Comparison of ENCODE assay signal across 29 mouse cellular contexts in the genomic region with DNA sequence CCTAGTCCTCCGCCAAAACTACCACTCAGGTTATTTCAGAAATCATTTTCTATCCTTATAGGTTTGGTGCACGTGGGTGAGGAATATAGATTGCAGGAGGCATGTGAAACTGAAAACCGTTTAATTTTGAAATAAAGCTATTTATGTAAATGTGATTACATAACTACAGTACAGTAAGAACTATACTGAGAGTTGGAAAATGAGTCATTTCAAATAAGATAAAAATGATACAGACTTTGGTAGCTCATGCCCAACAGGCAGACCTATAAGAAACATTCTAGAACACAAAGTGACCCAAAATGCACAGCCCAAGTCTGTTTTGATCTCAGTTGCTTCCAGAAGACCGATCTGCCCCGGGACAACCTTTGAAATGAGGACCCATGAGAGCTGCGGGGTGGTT.
DNase-seq lines count a peak whose midpoint lies in the region; ATAC-seq lines count a peak whose summit lies in the region.
"Had no signal": no experiment of that assay in that cellular context is flagged by ENCODE, and none has a peak within 500 bp of the region (broad histone marks: within the 10 kb centered on the region; RNA-seq: fewer than 3 reads in every experiment).

No protein-coding gene starts in this region.

- 0 out of 2 replicates have a peak overlapping the region, but pooled peaks have one; percentile 93 for H3K27ac ChIP-seq in embryonic facial prominence, embryonic 13.5 days
- no peak overlapping the region for H3K27ac ChIP-seq in embryonic facial prominence, embryonic 10.5 days (replicated peaks)
- no peak overlapping the region for H3K27ac ChIP-seq in hindbrain, embryonic 10.5 days
- H3K27ac ChIP-seq: heart, adult 2 months; hindbrain, embryonic 15.5 days; intestine, embryonic 15.5 days; limb, embryonic 13.5 days; liver, embryonic 12.5 days; macrophage had no signal

- 86% methylated on average over 6 of the region's 6 CpGs for WGBS in embryonic facial prominence, embryonic 13.5 days
- WGBS in embryonic facial prominence, embryonic 10.5 days, result 90% methylated on average over 6 of the region's 6 CpGs
- WGBS in hindbrain, embryonic 10.5 days, result 93% methylated on average over 6 of the region's 6 CpGs

- no peak overlapping the region for H3K9ac ChIP-seq in embryonic facial prominence, embryonic 13.5 days
- H3K9ac ChIP-seq: embryonic facial prominence, embryonic 15.5 days; heart, embryonic 12.5 days; hindbrain, embryonic 15.5 days; intestine, embryonic 15.5 days; limb, embryonic 13.5 days; liver, embryonic 12.5 days; liver, postnatal 0 days had no signal

- no peak overlapping the region for H3K4me3 ChIP-seq in embryonic facial prominence, embryonic 13.5 days
- no peak overlapping the region for H3K4me3 ChIP-seq in embryonic facial prominence, embryonic 10.5 days
- H3K4me3 ChIP-seq in hindbrain, embryonic 10.5 days, result no peak overlapping the region
- H3K4me3 ChIP-seq: embryonic facial prominence, embryonic 15.5 days; gastrocnemius, adult 2 months; heart, adult 2 months; heart, embryonic 12.5 days; hindbrain, embryonic 15.5 days; intestine, embryonic 15.5 days; limb, embryonic 13.5 days; liver, embryonic 12.5 days had no signal

- ATAC-seq in embryonic facial prominence, embryonic 13.5 days (ENCODE audit: insufficient number of reproducible peaks, insufficient read depth, low FRiP score, low TSS enrichment, low read depth), result no peak
- ATAC-seq in granulocyte monocyte progenitor cell, adult 5-6 weeks (replicated peaks; ENCODE audit: poor library complexity, severe bottlenecking), result peak; percentile 68
- ATAC-seq: forebrain, embryonic 14.5 days; liver, embryonic 12.5 days; liver, postnatal 0 days had no signal

- no peaks in the 10 kb centered on the region for H3K9me3 ChIP-seq in embryonic facial prominence, embryonic 13.5 days
- no peaks in the 10 kb centered on the region for H3K9me3 ChIP-seq in embryonic facial prominence, embryonic 10.5 days
- no peaks in the 10 kb centered on the region for H3K9me3 ChIP-seq in hindbrain, embryonic 10.5 days
- H3K9me3 ChIP-seq: embryonic facial prominence, embryonic 15.5 days; heart, embryonic 12.5 days; hindbrain, embryonic 15.5 days; intestine, embryonic 15.5 days; limb, embryonic 13.5 days; liver, embryonic 12.5 days had no signal

- peaks cover 21% of the 10 kb centered on the region; the same call in 1 of the 2 replicates for H3K36me3 ChIP-seq in embryonic facial prominence, embryonic 13.5 days
- H3K36me3 ChIP-seq in embryonic facial prominence, embryonic 10.5 days (replicated peaks), result peaks cover 73% of the 10 kb centered on the region
- H3K36me3 ChIP-seq in hindbrain, embryonic 10.5 days, result peaks cover 45% of the 10 kb centered on the region
- H3K36me3 ChIP-seq: embryonic facial prominence, embryonic 15.5 days; hindbrain, embryonic 15.5 days; intestine, embryonic 15.5 days; liver, embryonic 12.5 days had no signal

- no peaks in the 10 kb centered on the region for H3K27me3 ChIP-seq in embryonic facial prominence, embryonic 13.5 days
- H3K27me3 ChIP-seq in embryonic facial prominence, embryonic 10.5 days (replicated peaks; ENCODE audit: low read depth, poor library complexity, severe bottlenecking), result no peaks in the 10 kb centered on the region
- H3K27me3 ChIP-seq in hindbrain, embryonic 10.5 days (ENCODE audit: insufficient read depth, poor library complexity, severe bottlenecking), result no peaks in the 10 kb centered on the region
- H3K27me3 ChIP-seq: embryonic facial prominence, embryonic 15.5 days; heart, embryonic 12.5 days; hindbrain, embryonic 15.5 days; intestine, embryonic 15.5 days; limb, embryonic 13.5 days; liver, embryonic 12.5 days had no signal

- H3K4me2 ChIP-seq in embryonic facial prominence, embryonic 13.5 days, result no peak overlapping the region
- H3K4me2 ChIP-seq: embryonic facial prominence, embryonic 15.5 days; heart, embryonic 12.5 days; hindbrain, embryonic 15.5 days; intestine, embryonic 15.5 days; limb, embryonic 13.5 days; liver, embryonic 12.5 days had no signal

- no peak for DNase-seq in embryonic facial prominence, embryonic 10.5 days (ENCODE audit: low spot score)
- peak; percentile 28 for DNase-seq in testis, postnatal 14 days (ENCODE audit: low spot score)
- DNase-seq in testis, postnatal 10 days (ENCODE audit: low spot score), result no peak
- no peak for DNase-seq in layer of hippocampus, adult 9-10 months (ENCODE audit: low spot score)
- DNase-seq in natural killer cell, adult 2 months (ENCODE audit: low spot score in 2 of 2), result no peak
- DNase-seq in hindbrain, embryonic 10.5 days (ENCODE audit: low spot score), result no peak
- DNase-seq: adrenal gland, adult 8-10 months; cerebellum, adult 8-10 months; cerebellum, postnatal 36 days; embryo, embryonic 11 days; gastrocnemius, adult 2 months; gastrocnemius, postnatal 36 days; heart, adult 2 months; kidney, adult 2 months; kidney, postnatal 4 days; layer of hippocampus, adult 9-11 months; liver, postnatal 0 days; midbrain, embryonic 14.5 days; right cerebral cortex, postnatal 25 days had no signal

- peaks cover 21% of the 10 kb centered on the region for H3K4me1 ChIP-seq in embryonic facial prominence, embryonic 13.5 days
- no peaks in the 10 kb centered on the region for H3K4me1 ChIP-seq in embryonic facial prominence, embryonic 10.5 days
- H3K4me1 ChIP-seq in hindbrain, embryonic 10.5 days (replicated peaks), result no peaks in the 10 kb centered on the region
- H3K4me1 ChIP-seq: liver, embryonic 12.5 days had no signal
